Mouse (Mus musculus): ENCODE measurements around the gene Nr1i2. TPM values are rescaled to one million over a fixed set of nuclear protein-coding genes. Genes with fewer than 3 reads are reported as not detected.

Nr1i2 gene
- total and polyA plus RNA-seq, 3 experiments: not detected

- dilution Hi-C loops (cut with MboI; ENCODE audit: extremely low pct_ligation_motif_present, extremely low pct_unique_long_range_greater_than_20kb, low sequenced_read_pairs) (no loop called here), in situ Hi-C loops (cut with MboI; ENCODE audit: low pct_ligation_motif_present, low pct_unique_long_range_greater_than_20kb, low sequenced_read_pairs) (no loop called here)
- H3K4me1 ChIP-seq (ENCODE audit: control insufficient read depth in 1 of 2, insufficient read depth in 2 of 2): no peaks in the 10 kb centered on the region
- H3K27ac ChIP-seq (ENCODE audit: insufficient read depth, low read depth): no peak overlapping the region
- H3K79me2 ChIP-seq (replicated peaks; ENCODE audit: control insufficient read depth, extremely low read depth, insufficient read depth, poor library complexity, severe bottlenecking): no peaks in the 10 kb centered on the region
- no peak overlapping the region for H3K9ac ChIP-seq (ENCODE audit: insufficient read depth, low read depth)
- no peak overlapping the region for H3K4me2 ChIP-seq (ENCODE audit: insufficient read depth, low read depth, poor library complexity, severe bottlenecking)
- H3K27me3 ChIP-seq (replicated peaks): peaks cover 3% of the 10 kb centered on the region
- peaks cover 6% of the 10 kb centered on the region for H3K9me3 ChIP-seq (replicated peaks; ENCODE audit: low read length)
- TF ChIP-seq JUND (conservative IDR thresholded peaks at IDR 0.05; ENCODE audit: low read depth, low read length) (no peak), NELFE (IDR thresholded peaks at IDR 0.05; ENCODE audit: low read depth, low read length) (no peak), CHD2 (IDR thresholded peaks at IDR 0.05; ENCODE audit: low read length) (no peak), NRF1 (IDR thresholded peaks at IDR 0.05; ENCODE audit: low read depth, low read length) (no peak), ZNF384 (IDR thresholded peaks at IDR 0.05; ENCODE audit: low read depth, low read length) (no peak), EP300 (IDR thresholded peaks at IDR 0.05; ENCODE audit: low read length) (no peak), JUN (IDR thresholded peaks at IDR 0.05; ENCODE audit: insufficient read depth, low read depth, low read length) (no peak), RCOR1 (conservative IDR thresholded peaks at IDR 0.05; ENCODE audit: low read depth, low read length) (no peak)
- no peaks in the 10 kb centered on the region for H3K36me3 ChIP-seq (replicated peaks in 1 of 2; ENCODE audit: control insufficient read depth in 1 of 2, insufficient read depth in 1 of 2, low read length in 1 of 2)
- no peak for DNase-seq (ENCODE audit: extremely low read depth)
- H3K4me3 ChIP-seq (replicated peaks in 1 of 3; ENCODE audit: low read depth in 2 of 3, low read length in 2 of 3, poor library complexity in 1 of 3): no peak overlapping the region
These were observed 14.8 kb downstream of the Nr1i2 start for GRCm38 (mm10) chr16:38279794-38280193.

- no peaks in the 10 kb centered on the region for H3K79me2 ChIP-seq (replicated peaks; ENCODE audit: control insufficient read depth, extremely low read depth, insufficient read depth, poor library complexity, severe bottlenecking)
- no peaks in the 10 kb centered on the region for H3K4me1 ChIP-seq (ENCODE audit: control insufficient read depth in 1 of 2, insufficient read depth in 2 of 2)
- H3K4me3 ChIP-seq (replicated peaks in 1 of 3; ENCODE audit: low read depth in 2 of 3, low read length in 2 of 3, poor library complexity in 1 of 3): no peak overlapping the region
- dilution Hi-C loops (cut with MboI; ENCODE audit: extremely low pct_ligation_motif_present, extremely low pct_unique_long_range_greater_than_20kb, low sequenced_read_pairs) (no loop called here), in situ Hi-C loops (cut with MboI; ENCODE audit: low pct_ligation_motif_present, low pct_unique_long_range_greater_than_20kb, low sequenced_read_pairs) (no loop called here)
- no peaks in the 10 kb centered on the region for H3K36me3 ChIP-seq (replicated peaks in 1 of 2; ENCODE audit: control insufficient read depth in 1 of 2, insufficient read depth in 1 of 2, low read length in 1 of 2)
- peaks cover 6% of the 10 kb centered on the region for H3K9me3 ChIP-seq (replicated peaks; ENCODE audit: low read length)
- H3K27me3 ChIP-seq (replicated peaks): no peaks in the 10 kb centered on the region
- TF ChIP-seq MXI1 (IDR thresholded peaks at IDR 0.05; ENCODE audit: low read depth, low read length) (no peak), POLR2A (IDR thresholded peaks at IDR 0.05; ENCODE audit: low read depth, low read length) (no peak), TBP (conservative IDR thresholded peaks at IDR 0.05; ENCODE audit: low read depth, low read length) (peak; percentile 72), JUND (conservative IDR thresholded peaks at IDR 0.05; ENCODE audit: low read depth, low read length) (no peak), TCF12 (IDR thresholded peaks at IDR 0.05; ENCODE audit: low read depth, low read length) (no peak), USF2 (conservative IDR thresholded peaks at IDR 0.05; ENCODE audit: low read depth, low read length) (no peak)
- H3K9ac ChIP-seq (ENCODE audit: insufficient read depth, low read depth): no peak overlapping the region
- H3K4me2 ChIP-seq (ENCODE audit: insufficient read depth, low read depth, poor library complexity, severe bottlenecking): no peak overlapping the region
- no peak overlapping the region for H3K27ac ChIP-seq (ENCODE audit: insufficient read depth, low read depth)
- DNase-seq (ENCODE audit: extremely low read depth): no peak
These were observed 19.9 kb downstream of the Nr1i2 start for GRCm38 (mm10) chr16:38274737-38275136.

GRCm38 (mm10) chr16:38272483-38272882 is 22.1 kb downstream of the Nr1i2 start:
- H3K27me3 ChIP-seq (replicated peaks): no peaks in the 10 kb centered on the region
- H3K79me2 ChIP-seq (replicated peaks; ENCODE audit: control insufficient read depth, extremely low read depth, insufficient read depth, poor library complexity, severe bottlenecking): no peaks in the 10 kb centered on the region

More at GRCm38 (mm10) chr16:38272483-38272882, 22.1 kb downstream of the Nr1i2 start:
- TF ChIP-seq NELFE (IDR thresholded peaks at IDR 0.05; ENCODE audit: low read depth, low read length): no peak
- TF ChIP-seq MAX (IDR thresholded peaks at IDR 0.05; ENCODE audit: low read length): no peak
- no peak for TF ChIP-seq ZMIZ1 (IDR thresholded peaks at IDR 0.05; ENCODE audit: low read depth, low read length)
- no peak for TF ChIP-seq GABPA (IDR thresholded peaks at IDR 0.05; ENCODE audit: insufficient replicate concordance, low read depth, low read length)
- no peak for TF ChIP-seq MAZ (IDR thresholded peaks at IDR 0.05; ENCODE audit: low read depth, low read length)
- TF ChIP-seq POLR2A (IDR thresholded peaks at IDR 0.05; ENCODE audit: low read depth, low read length): no peak
- TF ChIP-seq ELF1 (IDR thresholded peaks at IDR 0.05; ENCODE audit: low read depth, low read length): no peak
- no peak for TF ChIP-seq RAD21 (IDR thresholded peaks at IDR 0.05; ENCODE audit: low read depth, low read length)
- no peak for TF ChIP-seq NRF1 (IDR thresholded peaks at IDR 0.05; ENCODE audit: low read depth, low read length)
- peaks cover 5% of the 10 kb centered on the region for H3K9me3 ChIP-seq (replicated peaks; ENCODE audit: low read length)
- no peaks in the 10 kb centered on the region for H3K36me3 ChIP-seq (replicated peaks in 1 of 2; ENCODE audit: control insufficient read depth in 1 of 2, insufficient read depth in 1 of 2, low read length in 1 of 2)
- no peak overlapping the region for H3K4me3 ChIP-seq (replicated peaks in 1 of 3; ENCODE audit: low read depth in 2 of 3, low read length in 2 of 3, poor library complexity in 1 of 3)
- no peaks in the 10 kb centered on the region for H3K4me1 ChIP-seq (ENCODE audit: control insufficient read depth in 1 of 2, insufficient read depth in 2 of 2)
- H3K9ac ChIP-seq (ENCODE audit: insufficient read depth, low read depth): no peak overlapping the region
- H3K4me2 ChIP-seq (ENCODE audit: insufficient read depth, low read depth, poor library complexity, severe bottlenecking): no peak overlapping the region
- DNase-seq (ENCODE audit: extremely low read depth): no peak
- dilution Hi-C loops (cut with MboI; ENCODE audit: extremely low pct_ligation_motif_present, extremely low pct_unique_long_range_greater_than_20kb, low sequenced_read_pairs) (no loop called here), in situ Hi-C loops (cut with MboI; ENCODE audit: low pct_ligation_motif_present, low pct_unique_long_range_greater_than_20kb, low sequenced_read_pairs) (no loop called here)
- no peak overlapping the region for H3K27ac ChIP-seq (ENCODE audit: insufficient read depth, low read depth)

Data from CH12.LX (cell line).